Mouse (Mus musculus): Measurements from ENCODE around the gene Sebox. TPM values are rescaled to one million over a fixed set of nuclear protein-coding genes. Genes with fewer than 3 reads are reported as not detected.
A peak's percentile ranks its signal among the peaks of the same experiment; 100 is the strongest.

The Sebox gene
- total and polyA plus RNA-seq, 3 experiments = not detected

DNA sequence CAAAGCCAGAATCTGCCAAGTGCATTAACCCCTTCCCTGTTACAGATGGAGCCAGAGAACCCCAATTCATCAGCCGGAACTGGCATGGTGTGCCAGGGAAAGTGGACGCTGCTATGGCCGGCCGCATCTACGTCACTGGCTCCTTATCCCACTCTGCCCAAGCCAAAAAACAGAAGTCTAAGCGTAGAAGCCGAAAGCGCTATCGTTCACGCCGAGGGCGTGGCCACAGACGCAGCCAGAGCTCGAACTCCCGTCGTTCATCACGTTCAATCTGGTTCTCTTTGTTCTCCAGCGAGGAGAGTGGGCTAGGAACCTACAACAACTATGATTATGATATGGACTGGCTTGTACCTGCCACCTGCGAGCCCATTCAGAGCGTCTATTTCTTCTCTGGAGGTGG, 1.7 kb upstream of the Sebox start:
- no peak overlapping the region for H3K4me3 ChIP-seq (ENCODE audit: low read depth, low read length)
- H3K27me3 ChIP-seq (ENCODE audit: insufficient read depth, low read length) = peaks cover 38% of the 10 kb centered on the region
- TF ChIP-seq POLR2AphosphoS5 (IDR thresholded peaks at IDR 0.05; ENCODE audit: insufficient replicate concordance, low read depth, low read length) = no peak
- no peak for TF ChIP-seq CTCF (IDR thresholded peaks at IDR 0.05; ENCODE audit: low read depth, low read length)
- no peak for TF ChIP-seq TAL1 (conservative IDR thresholded peaks at IDR 0.05; ENCODE audit: low read depth, low read length)
- no peak for TF ChIP-seq GATA1 (IDR thresholded peaks at IDR 0.05; ENCODE audit: borderline replicate concordance, low read length)
- no peak for TF ChIP-seq GATA2 (IDR thresholded peaks at IDR 0.05; ENCODE audit: borderline replicate concordance, low read depth, low read length)
- ATAC-seq (ENCODE audit: extremely low read depth, insufficient number of reproducible peaks, low FRiP score, poor library complexity, severe bottlenecking) (no peak), DNase-seq (ENCODE audit: low spot score) (no peak)
- peaks cover 25% of the 10 kb centered on the region for H3K36me3 ChIP-seq (replicated peaks)
- H3K4me1 ChIP-seq (ENCODE audit: insufficient read depth, low read depth, low read length) = peaks cover 21% of the 10 kb centered on the region
- H3K9me3 ChIP-seq (replicated peaks) = no peaks in the 10 kb centered on the region

- no peaks in the 10 kb centered on the region for H3K9me3 ChIP-seq (replicated peaks)
- no peak for TF ChIP-seq TAL1 (conservative IDR thresholded peaks at IDR 0.05; ENCODE audit: low read depth, low read length)
- TF ChIP-seq POLR2AphosphoS5 (IDR thresholded peaks at IDR 0.05; ENCODE audit: insufficient replicate concordance, low read depth, low read length) = no peak
- no peak for TF ChIP-seq CTCF (IDR thresholded peaks at IDR 0.05; ENCODE audit: low read depth, low read length)
- no peak for TF ChIP-seq GATA2 (IDR thresholded peaks at IDR 0.05; ENCODE audit: borderline replicate concordance, low read depth, low read length)
- TF ChIP-seq GATA1 (IDR thresholded peaks at IDR 0.05; ENCODE audit: borderline replicate concordance, low read length) = no peak
- H3K4me1 ChIP-seq (ENCODE audit: insufficient read depth, low read depth, low read length) = peaks cover 4% of the 10 kb centered on the region; the same call in 1 of the 2 replicates
- peaks cover 7% of the 10 kb centered on the region; the same call in 1 of the 2 replicates for H3K27me3 ChIP-seq (ENCODE audit: insufficient read depth, low read length)
- DNase-seq (ENCODE audit: low spot score) (no peak), ATAC-seq (ENCODE audit: extremely low read depth, insufficient number of reproducible peaks, low FRiP score, poor library complexity, severe bottlenecking) (no peak)
- no peak overlapping the region for H3K4me3 ChIP-seq (ENCODE audit: low read depth, low read length)
- peaks cover 62% of the 10 kb centered on the region for H3K36me3 ChIP-seq (replicated peaks)
Observed at GRCm38 (mm10) chr11:78505430-78505829, 2.2 kb downstream of the Sebox start.

DNA sequence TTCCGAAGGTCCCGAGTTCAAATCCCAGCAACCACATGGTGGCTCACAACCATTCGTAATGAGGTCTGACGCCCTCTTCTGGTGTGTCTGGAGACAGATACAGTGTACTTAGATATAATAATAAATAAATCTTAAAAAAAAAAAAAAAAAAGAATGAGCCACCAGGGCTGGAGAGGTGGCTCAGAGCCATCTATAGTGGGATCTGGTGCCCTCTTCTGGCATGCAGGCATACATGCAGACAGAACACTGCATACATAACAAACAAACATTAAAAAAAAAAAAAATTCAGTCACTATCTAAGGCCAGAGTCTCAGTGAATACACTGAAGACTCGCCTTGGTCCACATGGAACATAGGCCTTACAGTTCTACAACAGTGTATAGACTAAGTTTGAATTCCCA, 5.9 kb downstream of the Sebox start:
- DNase-seq (ENCODE audit: low spot score) = no peak
- H3K36me3 ChIP-seq (replicated peaks) = peaks cover 63% of the 10 kb centered on the region
- ATAC-seq (ENCODE audit: extremely low read depth, insufficient number of reproducible peaks, low FRiP score, poor library complexity, severe bottlenecking) = no peak
- no peaks in the 10 kb centered on the region for H3K9me3 ChIP-seq (replicated peaks)
- H3K4me1 ChIP-seq (ENCODE audit: insufficient read depth, low read depth, low read length) = peaks cover 26% of the 10 kb centered on the region
- no peaks in the 10 kb centered on the region for H3K27me3 ChIP-seq (ENCODE audit: insufficient read depth, low read length)
- no peak overlapping the region for H3K4me3 ChIP-seq (ENCODE audit: low read depth, low read length)
- TF ChIP-seq CTCF (IDR thresholded peaks at IDR 0.05; ENCODE audit: low read depth, low read length) = no peak
- TF ChIP-seq GATA2 (IDR thresholded peaks at IDR 0.05; ENCODE audit: borderline replicate concordance, low read depth, low read length) = no peak
- TF ChIP-seq POLR2AphosphoS5 (IDR thresholded peaks at IDR 0.05; ENCODE audit: insufficient replicate concordance, low read depth, low read length) = no peak
- no peak for TF ChIP-seq TAL1 (conservative IDR thresholded peaks at IDR 0.05; ENCODE audit: low read depth, low read length)
- TF ChIP-seq GATA1 (IDR thresholded peaks at IDR 0.05; ENCODE audit: borderline replicate concordance, low read length) = no peak

DNA sequence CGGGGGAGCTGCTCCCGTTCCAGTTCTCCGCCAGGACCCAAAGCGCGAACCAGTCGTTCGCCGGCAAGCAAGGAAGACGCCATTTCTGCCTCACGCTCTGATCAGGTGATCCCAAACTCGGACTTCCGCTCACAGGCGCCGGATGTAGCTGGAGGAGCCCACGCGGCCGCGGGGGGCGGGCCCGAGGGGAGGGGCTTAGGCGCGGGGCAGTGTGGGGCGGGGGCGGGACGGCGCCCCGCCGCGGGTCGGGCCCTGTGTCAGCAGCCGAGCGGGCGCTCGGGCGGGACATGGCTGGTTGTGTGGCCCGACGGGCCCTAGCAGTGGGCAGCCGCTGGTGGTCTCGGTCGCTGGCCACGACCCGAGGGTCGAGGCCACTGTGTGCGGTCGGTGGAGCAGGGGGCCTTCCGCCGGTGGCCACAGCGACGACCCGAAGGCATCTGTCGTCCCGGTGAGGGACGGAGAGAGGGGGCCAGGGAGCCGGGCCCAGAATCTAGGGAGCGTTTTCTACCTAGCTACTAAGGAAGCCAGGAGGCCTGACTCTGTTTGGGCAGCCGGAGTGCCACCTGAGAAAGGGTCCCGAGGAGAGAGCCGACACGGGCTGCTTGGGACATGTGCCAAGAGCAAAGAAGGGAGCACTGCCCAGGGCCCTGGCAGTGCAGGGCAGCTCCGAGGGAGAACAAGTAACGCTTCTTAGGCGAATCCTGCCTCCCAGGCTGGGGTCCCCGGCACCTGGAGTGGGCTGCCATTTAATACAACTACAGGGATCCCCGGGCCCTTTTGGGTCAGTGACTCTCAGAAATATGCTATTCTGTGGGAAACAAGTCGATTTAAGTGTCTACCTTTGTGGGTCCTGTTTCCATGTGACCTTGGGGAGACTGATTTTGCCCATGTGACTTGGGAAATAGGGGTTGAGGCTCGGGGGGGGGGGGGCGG, 9.0 kb downstream of the Sebox start, which contains the start of the genes Tmem199 and Poldip2:
Tmem199 (minus strand) TSS at position 148 of the 933 bp plus-strand sequence.
Poldip2 (plus strand) TSS at position 169 of the 933 bp plus-strand sequence.
- peak; percentile 96 for DNase-seq (ENCODE audit: low spot score)
- Histone ChIP-seq H3K4me3 (ENCODE audit: low read depth, low read length) (peak within 1 kb of the TSS; percentile 91), H3K4me1 (ENCODE audit: insufficient read depth, low read depth, low read length) (peaks cover 36% of the 10 kb centered on the region), H3K9me3 (replicated peaks) (no peaks in the 10 kb centered on the region), H3K36me3 (replicated peaks) (peaks cover 64% of the 10 kb centered on the region), H3K27me3 (ENCODE audit: insufficient read depth, low read length) (no peaks in the 10 kb centered on the region)
- no peak for TF ChIP-seq TAL1 (conservative IDR thresholded peaks at IDR 0.05; ENCODE audit: low read depth, low read length)
- no peak for TF ChIP-seq POLR2AphosphoS5 (IDR thresholded peaks at IDR 0.05; ENCODE audit: insufficient replicate concordance, low read depth, low read length)
- no peak for TF ChIP-seq GATA1 (IDR thresholded peaks at IDR 0.05; ENCODE audit: borderline replicate concordance, low read length)
- no peak for TF ChIP-seq CTCF (IDR thresholded peaks at IDR 0.05; ENCODE audit: low read depth, low read length)
- no peak for TF ChIP-seq GATA2 (IDR thresholded peaks at IDR 0.05; ENCODE audit: borderline replicate concordance, low read depth, low read length)
- peak; percentile 81 for ATAC-seq (ENCODE audit: extremely low read depth, insufficient number of reproducible peaks, low FRiP score, poor library complexity, severe bottlenecking)

- peaks cover 64% of the 10 kb centered on the region for H3K36me3 ChIP-seq (replicated peaks)
- DNase-seq (ENCODE audit: low spot score) (no peak), ATAC-seq (ENCODE audit: extremely low read depth, insufficient number of reproducible peaks, low FRiP score, poor library complexity, severe bottlenecking) (no peak)
- H3K9me3 ChIP-seq (replicated peaks) = no peaks in the 10 kb centered on the region
- TF ChIP-seq GATA2 (IDR thresholded peaks at IDR 0.05; ENCODE audit: borderline replicate concordance, low read depth, low read length) (no peak), POLR2AphosphoS5 (IDR thresholded peaks at IDR 0.05; ENCODE audit: insufficient replicate concordance, low read depth, low read length) (no peak), TAL1 (conservative IDR thresholded peaks at IDR 0.05; ENCODE audit: low read depth, low read length) (no peak), CTCF (IDR thresholded peaks at IDR 0.05; ENCODE audit: low read depth, low read length) (no peak), GATA1 (IDR thresholded peaks at IDR 0.05; ENCODE audit: borderline replicate concordance, low read length) (no peak)
- peak overlapping the region; percentile 91 for H3K4me3 ChIP-seq (ENCODE audit: low read depth, low read length)
- peaks cover 36% of the 10 kb centered on the region for H3K4me1 ChIP-seq (ENCODE audit: insufficient read depth, low read depth, low read length)
- H3K27me3 ChIP-seq (ENCODE audit: insufficient read depth, low read length) = no peaks in the 10 kb centered on the region
Observed at GRCm38 (mm10) chr11:78513106-78513790, 10.0 kb downstream of the Sebox start.
